Mouse (Mus musculus): Measurements from ENCODE around the gene Cdkn1a. TPM values are rescaled to one million over a fixed set of nuclear protein-coding genes. Genes with fewer than 3 reads are reported as not detected.

The Cdkn1a gene
- polyA plus RNA-seq, 1 experiment from 2014 or later, result 74.9 TPM

DNA sequence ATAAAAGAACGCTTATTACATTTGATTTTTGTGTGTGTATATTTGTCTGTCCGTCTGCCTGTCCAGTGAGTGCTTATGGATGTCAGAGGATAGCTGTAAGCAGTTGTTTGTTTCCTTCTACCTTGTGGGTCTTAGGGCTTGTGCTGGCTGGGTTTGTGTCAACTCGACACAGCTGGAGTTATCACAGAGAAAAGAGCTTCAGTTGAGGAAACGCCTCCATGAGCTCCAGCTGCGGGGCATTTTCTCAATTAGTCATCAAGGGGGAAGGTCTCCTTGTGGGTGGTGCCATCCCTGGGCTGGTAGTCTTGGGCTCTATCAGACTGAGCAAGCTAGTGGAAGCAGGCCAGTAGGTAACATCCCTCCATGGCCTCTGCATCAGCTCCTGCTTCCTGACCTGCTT lies 22.9 kb upstream of the Cdkn1a start:
- no peak overlapping the region for H3K27ac ChIP-seq (ENCODE audit: low read depth, low read length)
- no peaks in the 10 kb centered on the region for H3K4me1 ChIP-seq (replicated peaks; ENCODE audit: control insufficient read depth, insufficient read depth, low read length)
- no peak overlapping the region for H3K4me2 ChIP-seq (replicated peaks; ENCODE audit: low read depth)
- no peaks in the 10 kb centered on the region for H3K36me3 ChIP-seq (ENCODE audit: control insufficient read depth, insufficient read depth)
- H3K9ac ChIP-seq (ENCODE audit: low read depth, low read length), result no peak overlapping the region; the same call in 1 of the 2 replicates
- ATAC-seq, result no peak
- no peak for TF ChIP-seq CTCF (IDR thresholded peaks at IDR 0.05; ENCODE audit: low read depth)
- WGBS, result 58% methylated on average over 5 of the region's 5 CpGs
- H3K9me3 ChIP-seq (ENCODE audit: control insufficient read depth), result no peaks in the 10 kb centered on the region
- no peaks in the 10 kb centered on the region for H3K27me3 ChIP-seq (replicated peaks; ENCODE audit: control insufficient read depth, insufficient read depth, low read length)
- no peak overlapping the region for H3K4me3 ChIP-seq (ENCODE audit: low read depth, low read length)

DNA sequence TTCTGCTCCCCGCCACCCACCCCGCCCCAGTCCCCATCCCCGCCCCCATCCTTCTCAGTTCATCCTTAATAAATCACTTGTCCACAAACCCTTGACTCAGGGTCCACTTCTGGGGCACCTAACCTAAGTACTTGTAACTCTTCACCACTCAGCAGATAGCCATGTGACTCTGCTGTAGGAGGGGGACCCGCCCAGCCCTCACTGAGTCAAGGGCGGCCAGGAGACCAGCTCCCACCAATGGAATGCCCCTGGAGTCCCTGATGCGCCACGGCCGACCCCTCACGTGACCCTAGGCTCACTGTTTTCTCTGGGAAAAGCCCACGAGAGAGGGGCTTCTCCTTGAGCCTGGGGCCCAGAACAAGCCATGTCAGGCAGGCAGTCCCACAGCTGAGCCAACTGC lies 21.7 kb upstream of the Cdkn1a start:
- H3K27me3 ChIP-seq (replicated peaks; ENCODE audit: control insufficient read depth, insufficient read depth, low read length), result no peaks in the 10 kb centered on the region
- no peak overlapping the region for H3K4me3 ChIP-seq (ENCODE audit: low read depth, low read length)
- no peaks in the 10 kb centered on the region for H3K36me3 ChIP-seq (ENCODE audit: control insufficient read depth, insufficient read depth)
- H3K9me3 ChIP-seq (ENCODE audit: control insufficient read depth), result no peaks in the 10 kb centered on the region
- H3K27ac ChIP-seq (ENCODE audit: low read depth, low read length), result no peak overlapping the region
- WGBS, result 79% methylated on average over 10 of the region's 10 CpGs
- no peaks in the 10 kb centered on the region for H3K4me1 ChIP-seq (replicated peaks; ENCODE audit: control insufficient read depth, insufficient read depth, low read length)
- H3K4me2 ChIP-seq (replicated peaks; ENCODE audit: low read depth), result no peak overlapping the region
- H3K9ac ChIP-seq (ENCODE audit: low read depth, low read length), result no peak overlapping the region
- no peak for ATAC-seq
- no peak for TF ChIP-seq CTCF (IDR thresholded peaks at IDR 0.05; ENCODE audit: low read depth)

DNA sequence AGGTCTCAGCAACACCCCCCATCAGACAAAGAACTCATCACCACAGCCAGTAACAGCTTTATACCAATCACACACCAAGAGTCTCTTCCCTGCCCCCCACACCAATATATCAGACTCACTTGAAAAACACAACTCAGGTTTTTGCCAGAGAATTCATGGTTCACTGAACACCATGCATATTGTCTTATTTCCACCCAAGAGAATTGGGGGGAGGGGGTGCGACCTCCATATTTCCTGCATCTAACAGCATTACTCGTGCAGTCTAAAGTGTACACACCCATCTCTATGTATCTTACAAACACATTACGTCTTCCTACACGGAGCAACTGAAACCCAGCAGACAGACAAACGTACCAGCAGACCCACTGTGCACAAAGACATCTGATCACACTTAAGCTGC lies 19.0 kb upstream of the Cdkn1a start:
- no peaks in the 10 kb centered on the region for H3K4me1 ChIP-seq (replicated peaks; ENCODE audit: control insufficient read depth, insufficient read depth, low read length)
- H3K27ac ChIP-seq (ENCODE audit: low read depth, low read length), result no peak overlapping the region
- no peak overlapping the region for H3K4me2 ChIP-seq (replicated peaks; ENCODE audit: low read depth)
- H3K27me3 ChIP-seq (replicated peaks; ENCODE audit: control insufficient read depth, insufficient read depth, low read length), result no peaks in the 10 kb centered on the region
- no peaks in the 10 kb centered on the region for H3K36me3 ChIP-seq (ENCODE audit: control insufficient read depth, insufficient read depth)
- no peak overlapping the region for H3K9ac ChIP-seq (ENCODE audit: low read depth, low read length)
- H3K9me3 ChIP-seq (ENCODE audit: control insufficient read depth), result no peaks in the 10 kb centered on the region
- no peak overlapping the region for H3K4me3 ChIP-seq (ENCODE audit: low read depth, low read length)
- TF ChIP-seq CTCF (IDR thresholded peaks at IDR 0.05; ENCODE audit: low read depth), result no peak
- ATAC-seq, result no peak
- 55% methylated on average over 5 of the region's 5 CpGs for WGBS

DNA sequence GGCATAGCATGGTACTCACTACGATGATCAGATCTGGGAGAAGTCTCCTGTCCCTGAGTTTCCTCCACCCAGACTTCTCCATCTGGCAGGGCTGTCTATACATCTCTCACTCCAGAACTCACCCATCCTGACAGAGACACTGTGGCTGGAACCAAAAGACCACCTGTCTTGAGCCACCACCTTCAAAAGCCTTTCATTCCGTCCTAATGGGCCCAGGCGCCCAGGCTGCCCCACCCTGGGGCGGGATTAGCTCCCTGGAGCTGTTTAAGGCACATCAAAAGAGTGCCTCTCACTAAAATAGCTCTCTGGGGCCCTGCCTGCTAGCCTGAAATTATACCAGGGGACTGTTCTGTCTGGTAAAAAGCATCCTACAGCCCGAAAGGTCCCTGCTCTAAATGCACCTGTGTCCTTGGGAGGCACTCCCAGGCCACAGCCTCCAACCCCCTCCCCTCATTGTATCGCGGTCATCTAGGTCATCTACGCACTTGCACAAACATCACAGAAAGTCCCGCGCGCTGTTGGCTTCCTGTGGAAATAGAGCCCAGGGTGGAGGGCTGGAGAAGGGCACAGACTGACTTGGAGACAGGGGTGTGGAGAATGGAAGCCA lies 18.0 kb upstream of the Cdkn1a start:
- 19% methylated on average over 11 of the region's 11 CpGs for WGBS
- Histone ChIP-seq H3K4me3 (ENCODE audit: low read depth, low read length) (no peak overlapping the region), H3K4me1 (replicated peaks; ENCODE audit: control insufficient read depth, insufficient read depth, low read length) (no peaks in the 10 kb centered on the region), H3K9me3 (ENCODE audit: control insufficient read depth) (no peaks in the 10 kb centered on the region), H3K36me3 (ENCODE audit: control insufficient read depth, insufficient read depth) (no peaks in the 10 kb centered on the region), H3K27ac (ENCODE audit: low read depth, low read length) (no peak overlapping the region), H3K4me2 (replicated peaks; ENCODE audit: low read depth) (no peak overlapping the region), H3K27me3 (replicated peaks; ENCODE audit: control insufficient read depth, insufficient read depth, low read length) (no peaks in the 10 kb centered on the region), H3K9ac (ENCODE audit: low read depth, low read length) (no peak overlapping the region)
- no peak for ATAC-seq
- no peak for TF ChIP-seq CTCF (IDR thresholded peaks at IDR 0.05; ENCODE audit: low read depth)

DNA sequence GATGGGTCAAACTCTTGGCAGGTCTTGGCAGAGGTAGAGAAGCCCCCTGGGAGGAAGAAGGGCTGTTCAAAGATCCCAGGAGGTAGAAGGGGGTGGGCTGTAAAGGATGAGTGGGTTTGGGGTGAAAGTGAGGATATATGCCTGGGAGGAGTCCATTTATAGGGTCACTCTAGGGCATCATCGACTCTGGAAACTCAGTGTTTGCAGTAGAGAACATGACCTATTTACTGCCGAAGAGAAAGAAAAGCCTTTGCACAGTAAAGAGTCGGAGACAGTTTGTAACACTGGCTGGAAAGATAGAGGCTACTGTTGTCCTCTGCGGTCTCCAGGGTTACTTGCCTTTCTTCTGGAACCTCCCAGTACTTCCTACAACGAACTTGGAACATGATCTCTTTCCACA lies 17.5 kb upstream of the Cdkn1a start:
- no peak for ATAC-seq
- 37% methylated on average over 5 of the region's 5 CpGs for WGBS
- no peak overlapping the region for H3K4me2 ChIP-seq (replicated peaks; ENCODE audit: low read depth)

DNA sequence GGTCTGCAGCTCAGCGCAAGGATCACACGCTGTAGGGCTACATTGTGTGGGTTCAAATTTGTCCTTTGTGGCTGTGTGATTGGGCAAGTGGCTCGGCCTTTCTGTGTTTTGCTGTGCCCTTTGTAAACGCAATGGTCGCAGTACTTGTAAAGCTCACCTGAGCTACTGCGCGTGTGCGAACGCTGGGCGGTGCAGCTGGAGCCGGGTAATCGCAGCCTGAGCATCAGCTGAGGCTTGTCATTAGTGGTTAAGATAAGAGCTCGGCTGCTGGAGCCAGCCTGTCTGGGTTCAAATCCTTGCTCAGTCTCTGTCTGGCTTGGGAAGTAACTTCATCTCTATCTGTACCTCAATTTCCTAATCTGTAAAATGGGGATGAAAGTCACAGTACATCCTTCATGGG lies 16.7 kb upstream of the Cdkn1a start:
- Histone ChIP-seq H3K36me3 (ENCODE audit: control insufficient read depth, insufficient read depth) (no peaks in the 10 kb centered on the region), H3K9me3 (ENCODE audit: control insufficient read depth) (no peaks in the 10 kb centered on the region), H3K27ac (ENCODE audit: low read depth, low read length) (no peak overlapping the region), H3K4me2 (replicated peaks; ENCODE audit: low read depth) (no peak overlapping the region), H3K27me3 (replicated peaks; ENCODE audit: control insufficient read depth, insufficient read depth, low read length) (no peaks in the 10 kb centered on the region), H3K4me3 (ENCODE audit: low read depth, low read length) (no peak overlapping the region), H3K4me1 (replicated peaks; ENCODE audit: control insufficient read depth, insufficient read depth, low read length) (no peaks in the 10 kb centered on the region), H3K9ac (ENCODE audit: low read depth, low read length) (no peak overlapping the region)
- TF ChIP-seq CTCF (IDR thresholded peaks at IDR 0.05; ENCODE audit: low read depth), result no peak
- ATAC-seq, result no peak
- WGBS, result 54% methylated on average over 13 of the region's 13 CpGs

More for the DNA sequence above, 17.5 kb upstream of the Cdkn1a start:
- H3K27me3 ChIP-seq (replicated peaks; ENCODE audit: control insufficient read depth, insufficient read depth, low read length), result no peaks in the 10 kb centered on the region
- H3K9ac ChIP-seq (ENCODE audit: low read depth, low read length), result no peak overlapping the region
- H3K9me3 ChIP-seq (ENCODE audit: control insufficient read depth), result no peaks in the 10 kb centered on the region
- H3K4me1 ChIP-seq (replicated peaks; ENCODE audit: control insufficient read depth, insufficient read depth, low read length), result no peaks in the 10 kb centered on the region
- H3K4me3 ChIP-seq (ENCODE audit: low read depth, low read length), result no peak overlapping the region
- TF ChIP-seq CTCF (IDR thresholded peaks at IDR 0.05; ENCODE audit: low read depth), result no peak
- no peaks in the 10 kb centered on the region for H3K36me3 ChIP-seq (ENCODE audit: control insufficient read depth, insufficient read depth)
- no peak overlapping the region for H3K27ac ChIP-seq (ENCODE audit: low read depth, low read length)

DNA sequence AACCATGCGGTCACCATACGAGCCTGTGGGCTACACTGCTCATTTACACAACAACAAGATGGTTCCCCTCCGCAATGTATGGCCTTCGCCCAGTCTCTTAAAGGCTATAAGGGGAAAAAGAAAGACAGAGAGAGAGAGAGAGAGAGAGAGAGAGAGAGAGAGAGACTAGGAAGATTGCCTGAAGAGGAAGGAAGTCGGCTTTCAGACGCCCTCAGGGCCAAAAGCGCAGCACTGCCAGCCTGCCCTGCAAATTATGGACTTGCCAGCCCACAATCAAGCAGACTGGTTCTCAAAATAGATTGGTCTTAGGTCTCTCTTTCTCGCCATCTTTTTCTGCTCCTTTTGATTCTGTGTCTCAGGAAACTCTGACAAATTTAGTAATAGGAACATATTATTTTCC lies 14.5 kb upstream of the Cdkn1a start:
- Histone ChIP-seq H3K4me3 (ENCODE audit: low read depth, low read length) (no peak overlapping the region), H3K9me3 (ENCODE audit: control insufficient read depth) (no peaks in the 10 kb centered on the region), H3K36me3 (ENCODE audit: control insufficient read depth, insufficient read depth) (no peaks in the 10 kb centered on the region), H3K9ac (ENCODE audit: low read depth, low read length) (no peak overlapping the region), H3K27me3 (replicated peaks; ENCODE audit: control insufficient read depth, insufficient read depth, low read length) (no peaks in the 10 kb centered on the region), H3K4me2 (replicated peaks; ENCODE audit: low read depth) (no peak overlapping the region), H3K4me1 (replicated peaks; ENCODE audit: control insufficient read depth, insufficient read depth, low read length) (0 out of 2 replicates have a peak, but pooled peaks cover 4% of the 10 kb centered on the region), H3K27ac (ENCODE audit: low read depth, low read length) (no peak overlapping the region)
- no peak for ATAC-seq
- TF ChIP-seq CTCF (IDR thresholded peaks at IDR 0.05; ENCODE audit: low read depth), result no peak
- 87% methylated on average over 8 of the region's 8 CpGs for WGBS

Measured in intestine, postnatal 0 days (tissue).